Mouse (Mus musculus): ENCODE data around the gene Gm29049.
"Not testable (repeated sequence)": the region's sequence is repeated elsewhere in the genome, so short reads cannot be mapped to it uniquely, and the experiment has no call there.

Gm29049 gene

GRCm38 (mm10) chrY:7997068-7997467 lies at the start of gene Gm29049:
Gene Gm29049 (minus strand): TSS chrY:7997168.
- in situ Hi-C loops (cut with MboI, MseI), result not testable (repeated sequence)

Measured in T-helper 2 cell (primary cell).